12 mouse cellular contexts compared by ENCODE assay signal in genomic region chr3:118435248-118435647, GRCm38 (mm10).
DNase-seq lines count a peak whose midpoint lies in the region; ATAC-seq and TF ChIP-seq lines count a peak whose summit lies in the region.
"Had no signal": no experiment of that assay in that cellular context is flagged by ENCODE, and none has a peak within 500 bp of the region (broad histone marks: within the 10 kb centered on the region; RNA-seq: fewer than 3 reads in every experiment).

No protein-coding gene starts in this region.

- TF ChIP-seq EP300 in heart, adult 2 months (IDR thresholded peaks at IDR 0.05; ENCODE audit: insufficient read depth, low read depth, low read length), result no peak

- H3K4me1 ChIP-seq in heart, embryonic 15.5 days (replicated peaks), result peaks cover 22% of the 10 kb centered on the region
- H3K4me1 ChIP-seq in heart, adult 2 months (ENCODE audit: control insufficient read depth, insufficient read depth, low read length), result no peaks in the 10 kb centered on the region
- H3K4me1 ChIP-seq in cortical plate, adult 2 months (ENCODE audit: control insufficient read depth, insufficient read depth, low read length), result no peaks in the 10 kb centered on the region
- H3K4me1 ChIP-seq in hindbrain, embryonic 12.5 days, result peaks cover 16% of the 10 kb centered on the region
- peaks cover 18% of the 10 kb centered on the region for H3K4me1 ChIP-seq in midbrain, embryonic 13.5 days (replicated peaks)
- H3K4me1 ChIP-seq: liver, embryonic 12.5 days had no signal

- peak overlapping the region; percentile 56 for H3K4me3 ChIP-seq in heart, embryonic 15.5 days
- no peak overlapping the region for H3K4me3 ChIP-seq in heart, adult 2 months
- H3K4me3 ChIP-seq in cortical plate, adult 2 months (ENCODE audit: insufficient read depth, low read length), result peak overlapping the region; percentile 94
- H3K4me3 ChIP-seq in hindbrain, embryonic 12.5 days, result peak overlapping the region; percentile 47
- H3K4me3 ChIP-seq in midbrain, embryonic 13.5 days (replicated peaks), result peak overlapping the region; percentile 59
- H3K4me3 ChIP-seq: liver, embryonic 12.5 days had no signal

- H3K36me3 ChIP-seq in heart, embryonic 15.5 days, result no peaks in the 10 kb centered on the region
- H3K36me3 ChIP-seq in heart, adult 2 months (ENCODE audit: control insufficient read depth, insufficient read depth, low read length), result no peaks in the 10 kb centered on the region
- no peaks in the 10 kb centered on the region for H3K36me3 ChIP-seq in hindbrain, embryonic 12.5 days
- no peaks in the 10 kb centered on the region for H3K36me3 ChIP-seq in midbrain, embryonic 13.5 days
- H3K36me3 ChIP-seq: liver, embryonic 12.5 days had no signal

- no peaks in the 10 kb centered on the region for H3K79me2 ChIP-seq in heart, adult 2 months (replicated peaks; ENCODE audit: control insufficient read depth, insufficient read depth, low read length)

- no peak for ATAC-seq in heart, embryonic 15.5 days (replicated peaks; ENCODE audit: insufficient number of reproducible peaks, insufficient read depth, low FRiP score, low read depth)
- no peak for ATAC-seq in hindbrain, embryonic 12.5 days (ENCODE audit: low FRiP score)
- no peak for ATAC-seq in midbrain, embryonic 13.5 days
- ATAC-seq: liver, embryonic 12.5 days had no signal

- no peak for DNase-seq in heart, adult 2 months
- no peak for DNase-seq in urinary bladder, adult 18-20 months (ENCODE audit: low spot score in 2 of 2)
- no peak for DNase-seq in thymus, postnatal 25 days
- no peak for DNase-seq in adrenal gland, postnatal 4 days (ENCODE audit: low spot score in 2 of 2)
- DNase-seq: adrenal gland, postnatal 14 days; kidney, adult 11 months had no signal

- H3K4me2 ChIP-seq in heart, embryonic 15.5 days, result peak overlapping the region; percentile 86
- peak overlapping the region; percentile 96 for H3K4me2 ChIP-seq in hindbrain, embryonic 12.5 days (replicated peaks)
- H3K4me2 ChIP-seq in midbrain, embryonic 13.5 days (replicated peaks), result peak overlapping the region; percentile 96
- H3K4me2 ChIP-seq: liver, embryonic 12.5 days had no signal

- peaks cover 49% of the 10 kb centered on the region for H3K27me3 ChIP-seq in heart, embryonic 15.5 days
- H3K27me3 ChIP-seq in heart, adult 2 months (ENCODE audit: control insufficient read depth, insufficient read depth, low read length), result peaks cover 11% of the 10 kb centered on the region
- H3K27me3 ChIP-seq in hindbrain, embryonic 12.5 days, result peaks cover 22% of the 10 kb centered on the region
- peaks cover 26% of the 10 kb centered on the region for H3K27me3 ChIP-seq in midbrain, embryonic 13.5 days
- H3K27me3 ChIP-seq: CH12.LX had no signal

- intact Hi-C loops in heart, adult 2 months (cut with DNase I), result no loop called here

- H3K9me3 ChIP-seq in heart, embryonic 15.5 days (replicated peaks), result no peaks in the 10 kb centered on the region
- H3K9me3 ChIP-seq in hindbrain, embryonic 12.5 days (replicated peaks), result no peaks in the 10 kb centered on the region
- no peaks in the 10 kb centered on the region for H3K9me3 ChIP-seq in midbrain, embryonic 13.5 days
- H3K9me3 ChIP-seq: liver, embryonic 12.5 days had no signal

- no peak for TF ChIP-seq CTCF in heart, adult 2 months (IDR thresholded peaks at IDR 0.05)
- no peak for TF ChIP-seq CTCF in cortical plate, adult 2 months (IDR thresholded peaks at IDR 0.05; ENCODE audit: extremely low read depth, insufficient read depth, low read length)

- TF ChIP-seq POLR2A in heart, adult 2 months (IDR thresholded peaks at IDR 0.05; ENCODE audit: insufficient read depth, low read depth, low read length), result no peak
- TF ChIP-seq POLR2A in cortical plate, adult 2 months (IDR thresholded peaks at IDR 0.05; ENCODE audit: extremely low read depth, insufficient read depth, low read length), result no peak

- 8% methylated on average over 9 of the region's 9 CpGs for WGBS in heart, embryonic 15.5 days
- WGBS in heart, adult 2 months, result 16% methylated on average over 9 of the region's 9 CpGs
- WGBS in hindbrain, embryonic 12.5 days, result 6% methylated on average over 9 of the region's 9 CpGs
- 8% methylated on average over 9 of the region's 9 CpGs for WGBS in midbrain, embryonic 13.5 days

- H3K27ac ChIP-seq in heart, embryonic 15.5 days, result no peak overlapping the region
- no peak overlapping the region for H3K27ac ChIP-seq in heart, adult 2 months
- H3K27ac ChIP-seq in cortical plate, adult 2 months (ENCODE audit: insufficient read depth, low read length), result peak overlapping the region; percentile 19; the same call in 1 of the 2 replicates
- H3K27ac ChIP-seq in hindbrain, embryonic 12.5 days, result no peak overlapping the region
- H3K27ac ChIP-seq in midbrain, embryonic 13.5 days, result peak overlapping the region; percentile 87; the same call in 1 of the 2 replicates
- H3K27ac ChIP-seq: liver, embryonic 12.5 days had no signal

- H3K9ac ChIP-seq in heart, embryonic 15.5 days, result no peak overlapping the region
- H3K9ac ChIP-seq in heart, adult 2 months (ENCODE audit: low read depth, low read length), result no peak overlapping the region
- peak overlapping the region; percentile 61; the same call in 1 of the 2 replicates for H3K9ac ChIP-seq in hindbrain, embryonic 12.5 days
- H3K9ac ChIP-seq in midbrain, embryonic 13.5 days (replicated peaks), result peak overlapping the region; percentile 75
- H3K9ac ChIP-seq: liver, embryonic 12.5 days had no signal

Comparison
In these comparisons a context has a peak if more than half of its experiments do, and no peak if none do; other contexts are left out.
1. H3K27ac ChIP-seq: peak in cortical plate, adult 2 months (single experiment) and midbrain, embryonic 13.5 days (single experiment); none in heart, embryonic 15.5 days (single experiment), heart, adult 2 months (single experiment) and hindbrain, embryonic 12.5 days (single experiment).
2. H3K9ac ChIP-seq: peak in hindbrain, embryonic 12.5 days (single experiment) and midbrain, embryonic 13.5 days (single experiment); none in heart, embryonic 15.5 days (single experiment) and heart, adult 2 months (single experiment).
3. Peak in every context shown above with its lines, with median percentiles within 50 percentile points of each other: H3K4me2 ChIP-seq.